Comparison of ENCODE assay signal across 8 mouse cellular contexts in the genomic region with DNA sequence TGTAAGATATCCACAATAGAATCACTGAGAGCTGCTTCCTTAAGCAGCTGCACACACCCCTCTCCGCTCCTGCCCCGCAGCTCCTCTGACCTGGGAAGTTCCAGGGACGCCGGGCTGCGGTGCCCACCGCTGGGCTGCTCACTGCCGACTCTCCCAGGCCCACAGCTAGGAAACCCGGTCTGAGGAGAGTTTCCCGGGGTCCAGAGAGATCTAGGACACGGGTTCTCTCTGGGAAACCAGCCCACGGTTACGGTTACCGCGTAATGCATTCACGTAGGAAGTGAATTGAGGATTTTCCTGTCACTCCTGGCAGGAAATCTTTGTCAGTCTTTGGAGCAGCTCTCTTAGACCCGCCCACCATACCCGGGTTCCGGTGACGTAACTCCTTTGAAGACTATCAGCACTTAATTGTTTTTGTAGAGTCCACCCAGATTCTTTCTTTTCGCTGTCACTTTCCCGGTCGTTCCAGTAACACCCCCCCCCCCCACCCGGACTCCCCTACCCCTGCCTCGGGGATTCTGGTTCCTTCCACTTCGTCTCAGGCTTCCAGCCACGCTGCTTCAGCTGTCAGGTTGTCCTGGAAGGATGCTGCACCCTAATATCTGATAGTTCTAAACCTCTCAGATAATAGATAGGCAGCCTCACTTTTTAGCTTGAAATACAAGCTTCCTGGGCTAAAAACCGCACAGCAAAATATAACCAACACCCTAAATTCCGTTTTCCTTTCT. TPM values are rescaled to one million over a fixed set of nuclear protein-coding genes. Genes with fewer than 3 reads are reported as not detected.
A peak's percentile ranks its signal among the peaks of the same experiment; 100 is the strongest.
DNase-seq lines count a peak whose midpoint lies in the region; ATAC-seq lines count a peak whose summit lies in the region.

No protein-coding gene starts in this region.

- no peaks in the 10 kb centered on the region for H3K9me3 ChIP-seq in hindbrain, embryonic 13.5 days

- no peaks in the 10 kb centered on the region for H3K27me3 ChIP-seq in hindbrain, embryonic 13.5 days

- ATAC-seq in hindbrain, embryonic 13.5 days (ENCODE audit: low FRiP score): peak; percentile 97

- peaks cover 18% of the 10 kb centered on the region for H3K36me3 ChIP-seq in hindbrain, embryonic 13.5 days

- peak overlapping the region; percentile 53 for H3K4me2 ChIP-seq in hindbrain, embryonic 13.5 days

- peak overlapping the region; percentile 88 for H3K9ac ChIP-seq in hindbrain, embryonic 13.5 days

- peaks cover 11% of the 10 kb centered on the region for H3K4me1 ChIP-seq in hindbrain, embryonic 13.5 days (replicated peaks)

- WGBS in hindbrain, embryonic 13.5 days: 2% methylated on average over 26 of the region's 28 CpGs

- peak overlapping the region; percentile 70 for H3K4me3 ChIP-seq in hindbrain, embryonic 13.5 days

- DNase-seq in T-cell, adult 2 months (ENCODE audit: low spot score): peak; percentile 2
- peak; percentile 84 to 88 for DNase-seq in cerebellum, postnatal 10 days
- DNase-seq in frontal cortex, postnatal 25 days (ENCODE audit: low spot score in 2 of 2): peak; percentile 28 to 44
- DNase-seq in layer of hippocampus, postnatal 14 days (ENCODE audit: low spot score in 2 of 2): peak; percentile 46 to 76
- DNase-seq in lung, postnatal 10 days: peak; percentile 83
- peak; percentile 90 for DNase-seq in retina, embryonic 14.5 days (ENCODE audit: low spot score)
- peak; percentile 37 for DNase-seq in urinary bladder, postnatal 25 days (ENCODE audit: low spot score)

- peak overlapping the region; percentile 96 for H3K27ac ChIP-seq in hindbrain, embryonic 13.5 days

RNA-seq across cellular contexts. Expression of gene Zfp945, which starts 49.3 kb away (rescaled TPM):
- polyA plus RNA-seq in hindbrain, embryonic 13.5 days (2015; fragmentation: Nextera tagmentation; extraction: Ambion mirVana): 22.4 and 22.7 TPM in 2 replicates
- total RNA-seq in layer of hippocampus, postnatal 14 days (2021): 10 to 100 TPM; 14.8 to 16.9 TPM

Comparison
In these comparisons a context has a peak if more than half of its experiments do, and no peak if none do; other contexts are left out.
1. Peak in every context shown above with its lines: DNase-seq, ATAC-seq, H3K4me3 ChIP-seq and H3K27ac ChIP-seq.
2. DNase-seq: peak in every context shown above with its lines; median percentile 90 in retina, embryonic 14.5 days; 86 in cerebellum, postnatal 10 days; 83 in lung, postnatal 10 days; 61 in layer of hippocampus, postnatal 14 days; 37 in urinary bladder, postnatal 25 days; 36 in frontal cortex, postnatal 25 days; 2 in T-cell, adult 2 months.